Mouse (Mus musculus): ENCODE measurements around the gene Zeb2.

The Zeb2 gene

GRCm38 (mm10) chr2:45060768-45061167, 56.4 kb downstream of the Zeb2 start:
- no peak for DNase-seq (ENCODE audit: low spot score in 2 of 2)

- no peak for DNase-seq (ENCODE audit: low spot score in 2 of 2)
Observed at GRCm38 (mm10) chr2:45060202-45060601, 57.0 kb downstream of the Zeb2 start.

DNA sequence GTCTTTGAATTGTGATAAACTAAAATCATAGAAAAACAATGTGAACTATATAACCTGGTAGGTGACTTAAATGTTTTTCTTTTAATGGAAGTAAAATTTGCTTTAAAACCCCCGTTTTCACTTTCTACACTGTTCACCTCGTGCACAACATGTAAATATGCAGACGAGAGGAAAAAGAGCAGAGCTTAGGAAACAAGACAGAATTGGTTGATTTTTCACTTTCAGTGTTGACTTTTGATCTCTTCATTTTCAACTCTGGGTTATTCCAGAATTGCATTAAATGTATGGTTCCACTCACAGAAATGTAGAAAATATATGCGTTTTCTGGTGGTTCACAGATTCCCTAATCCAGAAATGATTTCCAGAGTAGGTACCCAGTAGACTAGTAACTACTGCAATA, 57.6 kb downstream of the Zeb2 start:
- DNase-seq (ENCODE audit: low spot score in 2 of 2) = no peak

- DNase-seq (ENCODE audit: low spot score in 2 of 2) = no peak
Observed at GRCm38 (mm10) chr2:45059010-45059409, 58.2 kb downstream of the Zeb2 start.

DNA sequence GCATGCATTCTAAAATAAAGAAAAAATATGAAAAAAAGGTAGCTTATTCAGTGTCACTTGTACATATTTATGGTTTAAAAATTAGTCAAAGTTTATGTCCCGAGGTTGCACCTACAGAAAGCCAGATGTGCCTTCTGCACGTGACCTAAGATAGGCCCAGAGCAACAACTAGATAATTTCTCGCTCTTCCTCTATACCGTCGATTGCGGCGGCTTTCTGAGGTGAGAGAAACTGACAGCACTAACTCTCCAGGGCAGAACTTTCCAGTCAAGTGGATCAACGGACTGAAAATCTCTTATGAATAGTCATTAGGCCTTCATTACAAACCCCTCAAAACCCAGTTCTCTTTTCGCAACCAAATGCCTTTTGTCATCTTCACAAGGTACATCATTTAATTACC, 59.0 kb downstream of the Zeb2 start:
- no peak for DNase-seq (ENCODE audit: low spot score in 2 of 2)

DNA sequence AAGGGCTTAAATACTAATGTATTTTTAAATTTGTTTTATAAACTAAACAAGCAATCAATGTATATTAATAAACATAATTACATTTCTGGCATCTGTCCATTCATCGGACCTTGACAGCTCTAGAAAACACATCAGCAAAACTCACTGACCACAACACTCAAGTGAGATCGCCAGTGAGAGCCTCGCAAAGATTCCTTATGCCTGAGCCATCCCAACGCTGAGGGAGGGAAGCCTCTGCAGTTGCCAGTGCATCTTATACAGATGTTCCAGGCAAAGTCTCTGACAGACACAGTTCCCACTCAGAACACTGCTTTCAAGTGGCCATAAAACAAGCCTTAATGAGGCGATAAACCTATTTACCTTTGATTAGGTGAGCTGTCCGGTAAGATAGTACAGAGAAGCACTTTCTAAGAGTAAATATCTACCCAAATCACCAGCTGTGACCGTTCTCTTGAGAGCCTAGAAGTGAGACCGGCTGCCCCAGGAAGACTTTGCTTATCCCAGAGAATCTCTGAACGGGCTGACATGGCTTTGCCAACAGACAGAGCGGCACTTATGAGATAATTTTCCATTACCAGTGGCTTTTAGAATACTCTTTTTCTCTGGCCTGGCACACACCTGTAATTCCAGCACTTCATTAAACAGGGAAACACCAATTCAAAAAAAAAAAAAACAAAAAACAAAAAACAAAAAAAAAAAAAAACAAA, 60.2 kb downstream of the Zeb2 start:
- no peak for DNase-seq (ENCODE audit: low spot score in 2 of 2)

DNA sequence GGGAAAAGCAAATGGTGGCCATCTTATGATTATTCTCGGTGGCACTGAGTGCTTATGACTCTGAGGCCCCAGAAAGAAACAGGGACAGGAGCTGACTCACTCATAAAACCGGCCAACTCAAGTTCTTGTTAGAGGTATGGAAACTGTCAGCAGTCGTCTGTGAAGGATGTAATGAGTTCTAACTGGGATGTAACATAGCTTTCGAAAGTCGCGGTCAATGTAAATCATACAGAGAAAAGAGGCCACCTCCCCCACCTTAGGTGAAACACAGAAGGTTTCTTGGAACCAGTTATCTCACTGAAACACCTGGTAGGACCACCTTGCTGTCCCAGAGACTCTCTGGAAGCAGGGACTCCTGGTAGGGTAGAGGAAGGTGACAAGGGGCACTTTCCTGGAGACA, 61.3 kb downstream of the Zeb2 start:
- no peak for DNase-seq (ENCODE audit: low spot score in 2 of 2)

DNA sequence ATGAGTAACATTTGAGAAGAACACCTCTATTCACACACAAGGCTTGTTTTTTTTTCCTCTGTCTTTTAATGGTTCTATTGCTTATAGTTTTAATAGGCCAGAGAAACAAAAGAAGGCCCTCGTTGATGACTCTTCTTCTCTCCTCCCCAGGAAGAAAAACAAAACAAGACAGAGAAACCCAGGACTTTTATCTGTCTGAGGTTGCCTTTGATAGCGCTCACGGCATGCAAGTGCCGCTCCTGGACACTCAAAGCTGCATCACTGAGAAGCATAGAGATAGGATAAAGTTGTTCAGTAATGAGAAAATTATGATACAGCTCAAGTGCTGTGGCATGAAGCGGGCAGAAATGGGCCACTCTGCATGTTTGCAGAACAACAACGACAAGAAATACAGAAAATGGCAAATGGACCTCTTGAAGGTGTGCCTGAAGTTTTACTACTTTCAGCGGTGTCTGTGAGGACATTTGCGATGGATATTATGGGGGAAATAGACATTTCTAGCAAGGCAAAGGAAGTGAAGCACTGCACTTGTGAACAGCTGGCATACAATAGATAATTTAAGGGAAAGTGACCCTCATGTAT, 62.1 kb downstream of the Zeb2 start:
- DNase-seq (ENCODE audit: low spot score in 2 of 2) = no peak

GRCm38 (mm10) chr2:45054070-45055025, 62.8 kb downstream of the Zeb2 start:
- no peak for DNase-seq (ENCODE audit: low spot score in 2 of 2)

GRCm38 (mm10) chr2:45052587-45052986, 64.6 kb downstream of the Zeb2 start:
- no peak for DNase-seq (ENCODE audit: low spot score in 2 of 2)

GRCm38 (mm10) chr2:45051321-45051720, 65.9 kb downstream of the Zeb2 start:
- DNase-seq (ENCODE audit: low spot score in 2 of 2) = no peak

DNA sequence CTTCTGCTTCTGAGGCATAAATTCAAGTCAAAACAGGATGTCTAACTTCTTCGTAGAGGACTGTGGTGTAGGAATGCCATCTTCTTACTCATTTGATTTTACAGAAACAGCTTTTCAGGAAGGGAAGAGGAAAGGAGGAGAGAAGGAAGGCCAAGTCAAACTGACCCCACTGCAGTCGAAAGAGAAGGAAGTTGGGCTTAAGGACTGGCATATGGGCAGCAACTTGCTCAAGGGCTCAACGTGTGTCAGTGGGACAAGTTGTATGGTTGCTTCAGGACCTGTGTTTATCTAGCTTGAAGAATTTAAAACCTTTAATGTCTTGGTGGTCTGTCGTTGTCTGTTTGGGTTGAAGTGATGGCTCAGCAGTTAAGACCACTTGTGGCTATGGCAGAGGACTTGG, 67.3 kb downstream of the Zeb2 start:
- DNase-seq (ENCODE audit: low spot score in 2 of 2) = no peak

GRCm38 (mm10) chr2:45049279-45049678, 67.9 kb downstream of the Zeb2 start:
- DNase-seq (ENCODE audit: low spot score in 2 of 2) = no peak

- no peak for DNase-seq (ENCODE audit: low spot score in 2 of 2)
Observed at GRCm38 (mm10) chr2:45040706-45041312, 76.4 kb downstream of the Zeb2 start.

GRCm38 (mm10) chr2:45039503-45039902, 77.7 kb downstream of the Zeb2 start:
- DNase-seq (ENCODE audit: low spot score in 2 of 2) = no peak

GRCm38 (mm10) chr2:45028091-45028638, 89.0 kb downstream of the Zeb2 start:
- DNase-seq (ENCODE audit: low spot score in 2 of 2) = no peak

DNA sequence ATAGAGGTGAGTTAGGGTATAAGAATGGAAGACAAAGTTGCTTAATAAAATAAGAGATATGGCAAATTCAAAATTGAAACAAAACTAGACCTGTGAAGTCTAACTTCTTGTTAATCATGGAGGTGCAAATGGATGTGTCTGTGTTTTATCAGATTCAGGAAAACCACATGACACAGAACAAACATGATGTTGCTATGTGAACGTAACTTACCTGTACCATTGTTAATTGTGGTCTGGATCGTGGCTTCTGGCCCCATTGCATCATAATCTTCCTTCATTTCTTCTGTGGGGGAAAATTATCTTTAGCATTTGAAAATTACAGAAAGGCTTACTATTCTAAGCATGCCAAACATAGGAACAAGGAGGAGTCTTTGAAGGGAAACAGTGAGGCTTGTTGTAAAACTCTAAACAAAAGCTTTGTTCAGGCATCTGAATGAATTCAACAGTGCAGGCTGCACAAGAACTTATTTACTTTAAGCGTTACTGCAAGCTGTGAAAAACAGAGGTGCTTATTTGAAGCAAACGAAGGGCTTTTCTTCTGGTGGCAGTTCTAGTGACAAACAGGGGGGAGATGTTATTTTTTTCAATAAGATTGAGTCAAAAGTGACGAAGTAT, 99.9 kb downstream of the Zeb2 start:
- DNase-seq (ENCODE audit: low spot score in 2 of 2) = no peak

- DNase-seq (ENCODE audit: low spot score in 2 of 2) = no peak
Observed at GRCm38 (mm10) chr2:45013325-45013724, 103.9 kb downstream of the Zeb2 start.

GRCm38 (mm10) chr2:45012676-45013075, 104.5 kb downstream of the Zeb2 start:
- no peak for DNase-seq (ENCODE audit: low spot score in 2 of 2)

DNA sequence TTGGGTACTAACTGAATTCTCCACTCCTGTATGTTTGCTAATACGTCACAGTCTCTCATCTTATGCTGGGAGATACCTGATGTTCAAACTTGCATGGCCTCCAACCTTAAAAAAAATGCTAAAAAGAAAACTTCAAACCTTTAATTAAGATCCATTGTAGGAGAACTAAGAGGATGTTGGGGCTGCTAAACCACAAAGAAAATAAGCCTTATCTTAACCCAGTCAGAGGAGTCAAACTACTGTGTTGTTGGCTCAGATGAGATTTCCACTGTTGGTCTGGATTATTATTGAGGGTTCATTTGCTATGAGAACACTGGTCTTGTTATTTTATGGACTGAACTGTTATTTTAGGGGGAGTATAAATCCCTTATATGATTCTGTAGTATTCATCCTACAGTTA, 106.5 kb downstream of the Zeb2 start:
- no peak for DNase-seq (ENCODE audit: low spot score in 2 of 2)

- no peak for DNase-seq (ENCODE audit: low spot score in 2 of 2)
Observed at GRCm38 (mm10) chr2:44999906-45000305, 117.3 kb downstream of the Zeb2 start.
